Mouse (Mus musculus) T-helper 17 cell (primary cell): Measurements from ENCODE around the gene A730061H03Rik.

Experiments used
- in situ Hi-C, 2 experiments: fragments of 300-600 bp; cut with MboI, MseI; formaldehyde crosslinking; loops; 1 replicate in 1 of 2; 2 replicates in 1 of 2; pipeline ENCODE4 v1.15.1; 2025; ENCODE audit warnings: high pct_unique_total_duplicates in 2 of 2

The A730061H03Rik gene

GRCm38 (mm10) chr14:55560202-55561073, at the start of gene A730061H03Rik:
Gene A730061H03Rik (minus strand): TSS chr14:55560406.
- in situ Hi-C loops = no loop called here

GRCm38 (mm10) chr14:55608339-55608738, 48.1 kb upstream of the A730061H03Rik start:
- in situ Hi-C loops = no loop called here

- in situ Hi-C loops = no loop called here
Measured at GRCm38 (mm10) chr14:55605743-55606459, 45.7 kb upstream of the A730061H03Rik start.

GRCm38 (mm10) chr14:55604823-55605222, 44.6 kb upstream of the A730061H03Rik start:
- in situ Hi-C loops = no loop called here

- in situ Hi-C loops = no loop called here
Measured at GRCm38 (mm10) chr14:55603633-55604576, 43.7 kb upstream of the A730061H03Rik start.

GRCm38 (mm10) chr14:55603271-55603632, 43.0 kb upstream of the A730061H03Rik start, which contains the start of gene Irf9:
Gene Irf9 (plus strand): TSS chr14:55603571.
- in situ Hi-C loops = no loop called here

GRCm38 (mm10) chr14:55598521-55599390, 38.5 kb upstream of the A730061H03Rik start:
- in situ Hi-C loops = no loop called here

- in situ Hi-C loops = no loop called here
Measured at GRCm38 (mm10) chr14:55596036-55596690, 36.0 kb upstream of the A730061H03Rik start.

GRCm38 (mm10) chr14:55592226-55592625, 32.0 kb upstream of the A730061H03Rik start:
- in situ Hi-C loops = no loop called here

- in situ Hi-C loops = no loop called here
Measured at GRCm38 (mm10) chr14:55591331-55591891, 31.2 kb upstream of the A730061H03Rik start, which contains the start of gene Rnf31. Gene Rnf31 (plus strand): TSS chr14:55591708.

- in situ Hi-C loops = no loop called here
Measured at GRCm38 (mm10) chr14:55590748-55591330, 30.6 kb upstream of the A730061H03Rik start, which contains the start of gene Psme2. Gene Psme2 (minus strand): TSS chr14:55591113.

GRCm38 (mm10) chr14:55589771-55590448, 29.7 kb upstream of the A730061H03Rik start:
- in situ Hi-C loops = no loop called here

GRCm38 (mm10) chr14:55589271-55589670, 29.1 kb upstream of the A730061H03Rik start:
- in situ Hi-C loops = no loop called here

- in situ Hi-C loops = no loop called here
Measured at GRCm38 (mm10) chr14:55586149-55586548, 25.9 kb upstream of the A730061H03Rik start.

GRCm38 (mm10) chr14:55585566-55585960, 25.4 kb upstream of the A730061H03Rik start:
- in situ Hi-C loops = no loop called here

- in situ Hi-C loops = no loop called here
Measured at GRCm38 (mm10) chr14:55584702-55585565, 24.7 kb upstream of the A730061H03Rik start, which contains the start of gene Emc9. Gene Emc9 (minus strand): TSS chr14:55585302.

GRCm38 (mm10) chr14:55584303-55584701, 24.1 kb upstream of the A730061H03Rik start:
- in situ Hi-C loops = no loop called here
